In genomic region chr9:41817740-41818461, GRCm38 (mm10) we compare ENCODE assay signal across 20 mouse cellular contexts.
DNase-seq lines count a peak whose midpoint lies in the region; ATAC-seq lines count a peak whose summit lies in the region.
"Had no signal": no experiment of that assay in that cellular context is flagged by ENCODE, and none has a peak within 500 bp of the region (broad histone marks: within the 10 kb centered on the region; RNA-seq: fewer than 3 reads in every experiment).

No protein-coding gene starts in this region.

- H3K9me3 ChIP-seq in kidney, embryonic 15.5 days (replicated peaks), result no peaks in the 10 kb centered on the region
- no peaks in the 10 kb centered on the region for H3K9me3 ChIP-seq in embryonic facial prominence, embryonic 10.5 days
- H3K9me3 ChIP-seq in limb, embryonic 15.5 days, result no peaks in the 10 kb centered on the region
- H3K9me3 ChIP-seq in midbrain, embryonic 13.5 days, result no peaks in the 10 kb centered on the region

- peak overlapping the region; percentile 60; the same call in 1 of the 2 replicates for H3K27ac ChIP-seq in kidney, embryonic 15.5 days
- H3K27ac ChIP-seq in embryonic facial prominence, embryonic 10.5 days (replicated peaks), result peak overlapping the region; percentile 32; the same call in 1 of the 2 replicates
- H3K27ac ChIP-seq in limb, embryonic 15.5 days, result peak overlapping the region; percentile 68
- H3K27ac ChIP-seq in midbrain, embryonic 13.5 days, result no peak overlapping the region
- H3K27ac ChIP-seq: heart, adult 2 months; liver, embryonic 14.5 days had no signal

- 46% methylated on average over 11 of the region's 11 CpGs for WGBS in kidney, embryonic 15.5 days
- 80% methylated on average over 11 of the region's 11 CpGs for WGBS in embryonic facial prominence, embryonic 10.5 days
- 29% methylated on average over 11 of the region's 11 CpGs for WGBS in limb, embryonic 15.5 days
- WGBS in midbrain, embryonic 13.5 days, result 82% methylated on average over 11 of the region's 11 CpGs

- H3K4me3 ChIP-seq in kidney, embryonic 15.5 days (replicated peaks), result no peak overlapping the region
- H3K4me3 ChIP-seq in embryonic facial prominence, embryonic 10.5 days, result no peak overlapping the region
- H3K4me3 ChIP-seq in limb, embryonic 15.5 days, result no peak overlapping the region
- no peak overlapping the region for H3K4me3 ChIP-seq in midbrain, embryonic 13.5 days (replicated peaks)
- H3K4me3 ChIP-seq: heart, adult 2 months; megakaryocyte, embryonic 14.5 days had no signal

- H3K27me3 ChIP-seq in kidney, embryonic 15.5 days, result no peaks in the 10 kb centered on the region
- H3K27me3 ChIP-seq in embryonic facial prominence, embryonic 10.5 days (replicated peaks; ENCODE audit: low read depth, poor library complexity, severe bottlenecking), result no peaks in the 10 kb centered on the region
- H3K27me3 ChIP-seq in limb, embryonic 15.5 days, result no peaks in the 10 kb centered on the region
- H3K27me3 ChIP-seq in midbrain, embryonic 13.5 days, result no peaks in the 10 kb centered on the region
- H3K27me3 ChIP-seq: megakaryocyte, embryonic 14.5 days had no signal

- H3K36me3 ChIP-seq in kidney, embryonic 15.5 days, result no peaks in the 10 kb centered on the region
- H3K36me3 ChIP-seq in embryonic facial prominence, embryonic 10.5 days (replicated peaks), result no peaks in the 10 kb centered on the region
- no peaks in the 10 kb centered on the region for H3K36me3 ChIP-seq in limb, embryonic 15.5 days
- H3K36me3 ChIP-seq in midbrain, embryonic 13.5 days, result no peaks in the 10 kb centered on the region
- H3K36me3 ChIP-seq: G1E had no signal

- H3K9ac ChIP-seq in kidney, embryonic 15.5 days, result no peak overlapping the region
- H3K9ac ChIP-seq in limb, embryonic 15.5 days, result no peak overlapping the region
- H3K9ac ChIP-seq in midbrain, embryonic 13.5 days (replicated peaks), result no peak overlapping the region
- H3K9ac ChIP-seq: liver, embryonic 14.5 days had no signal

- no peak overlapping the region for H3K4me2 ChIP-seq in kidney, embryonic 15.5 days
- H3K4me2 ChIP-seq in limb, embryonic 15.5 days, result no peak overlapping the region
- no peak overlapping the region for H3K4me2 ChIP-seq in midbrain, embryonic 13.5 days (replicated peaks)

- no peak for ATAC-seq in kidney, embryonic 15.5 days (replicated peaks; ENCODE audit: low FRiP score)
- ATAC-seq in limb, embryonic 15.5 days (ENCODE audit: insufficient number of reproducible peaks, low FRiP score, low TSS enrichment, low read depth), result no peak
- ATAC-seq in midbrain, embryonic 13.5 days, result no peak
- ATAC-seq in erythroblast, adult 5-6 weeks (replicated peaks; ENCODE audit: low FRiP score, poor library complexity, severe bottlenecking), result no peak
- ATAC-seq: forebrain, embryonic 16.5 days; hindbrain, embryonic 16.5 days had no signal

- DNase-seq in kidney, postnatal 10 days, result no peak
- DNase-seq in embryonic facial prominence, embryonic 10.5 days (ENCODE audit: low spot score), result no peak
- peak; percentile 68 for DNase-seq in fibroblast of lung, adult 2 months (ENCODE audit: low read depth)
- DNase-seq in right cerebral cortex, postnatal 36 days (ENCODE audit: low spot score in 2 of 2), result no peak
- DNase-seq: adrenal gland, postnatal 25 days; cerebellum, adult 11-12 months; cerebellum, postnatal 14 days; gastrocnemius, postnatal 25 days; heart, adult 2 months; kidney, adult 2 months; lung, postnatal 10 days had no signal

- H3K4me1 ChIP-seq in kidney, embryonic 15.5 days, result 0 out of 2 replicates have a peak, but pooled peaks cover 9% of the 10 kb centered on the region
- H3K4me1 ChIP-seq in embryonic facial prominence, embryonic 10.5 days, result peaks cover 16% of the 10 kb centered on the region; the same call in 1 of the 2 replicates
- peaks cover 6% of the 10 kb centered on the region; the same call in 1 of the 2 replicates for H3K4me1 ChIP-seq in limb, embryonic 15.5 days
- H3K4me1 ChIP-seq in midbrain, embryonic 13.5 days (replicated peaks), result no peaks in the 10 kb centered on the region
- H3K4me1 ChIP-seq: megakaryocyte, embryonic 14.5 days had no signal
